Mouse (Mus musculus) CH12.LX (cell line): ENCODE data around the gene Col25a1. TPM values are rescaled to one million over a fixed set of nuclear protein-coding genes. Genes with fewer than 3 reads are reported as not detected.

Experiments
- DNase-seq: peaks from one replicate; pipeline ENCODE4 v3.0.0-alpha.2; 2013; ENCODE audit errors: extremely low read depth
- H3K27ac ChIP-seq: 2 replicates; pipeline ENCODE4 v1.5.1; 2012; ENCODE audit warnings: low read depth, mild to moderate bottlenecking, control low read depth, moderate library complexity; ENCODE audit not compliant: insufficient read depth
- H3K27me3 ChIP-seq: replicated peaks from 2 replicates; pipeline ENCODE3; 2012; ENCODE audit warnings: inconsistent platforms
- H3K36me3 ChIP-seq, 2 experiments: replicated peaks in 1 of 2; 2 replicates each; pipeline versions ENCODE3 to v1.6.1; 2012; ENCODE audit warnings: inconsistent platforms in 1 of 2, low read length in 1 of 2, mild to moderate bottlenecking in 1 of 2, mixed read lengths in 1 of 2, moderate library complexity in 1 of 2; ENCODE audit not compliant: control insufficient read depth in 1 of 2, insufficient read depth in 1 of 2
- H3K4me1 ChIP-seq, 2 experiments: 2 replicates each; pipeline ENCODE4 v1.6.1; 2012; ENCODE audit warnings: inconsistent platforms in 1 of 2, moderate library complexity in 1 of 2; ENCODE audit not compliant: insufficient read depth in 2 of 2, control insufficient read depth in 1 of 2
- H3K4me2 ChIP-seq: 2 replicates; pipeline ENCODE4 v1.6.1; 2012; ENCODE audit warnings: low read depth, mild to moderate bottlenecking, control low read depth; ENCODE audit not compliant: poor library complexity, insufficient read depth, severe bottlenecking
- H3K4me3 ChIP-seq, 3 experiments: fragments of 150-350 bp in 1 of 3; sonication (generic) in 1 of 3; replicated peaks in 1 of 3; 2 replicates each; pipeline versions ENCODE3 to v1.5.1; 2011 to 2012; ENCODE audit warnings: low read depth in 2 of 3, low read length in 2 of 3, mild to moderate bottlenecking in 2 of 3, moderate library complexity in 2 of 3, control low read depth in 1 of 3, improper control_type of control experiment in 1 of 3, inconsistent platforms in 1 of 3, mixed read lengths in 1 of 3; ENCODE audit not compliant: poor library complexity in 1 of 3
- H3K79me2 ChIP-seq: replicated peaks from 2 replicates; pipeline ENCODE4 v1.6.1; 2012; ENCODE audit warnings: mild to moderate bottlenecking, moderate library complexity; ENCODE audit not compliant: control insufficient read depth, poor library complexity, insufficient read depth, severe bottlenecking; ENCODE audit errors: extremely low read depth
- H3K9ac ChIP-seq: 2 replicates; pipeline ENCODE4 v1.6.1; 2012; ENCODE audit warnings: low read depth, mild to moderate bottlenecking, control low read depth, moderate library complexity; ENCODE audit not compliant: insufficient read depth
- H3K9me3 ChIP-seq: replicated peaks from 2 replicates; pipeline ENCODE3; 2012; ENCODE audit warnings: low read length, inconsistent platforms, mixed read lengths
- BHLHE40 ChIP-seq: IDR thresholded peaks from 2 replicates; pipeline ENCODE4 v1.6.1; 2011; ENCODE audit warnings: mild to moderate bottlenecking, low read depth, low read length, improper control_type of control experiment
- CHD1 ChIP-seq: IDR thresholded peaks from 2 replicates; pipeline ENCODE4 v1.6.1; 2012; ENCODE audit warnings: low read depth, low read length, improper control_type of control experiment, inconsistent platforms
- EP300 ChIP-seq: IDR thresholded peaks from 2 replicates; pipeline ENCODE4 v1.6.1; 2011; ENCODE audit warnings: low read length, improper control_type of control experiment
- HCFC1 ChIP-seq: IDR thresholded peaks from 2 replicates; pipeline ENCODE4 v1.6.1; 2012; ENCODE audit warnings: low read depth, mild to moderate bottlenecking, inconsistent platforms, low read length, improper control_type of control experiment
- IRF4 ChIP-seq: IDR thresholded peaks from 2 replicates; pipeline ENCODE4 v1.6.1; 2014; ENCODE audit warnings: low read depth, mild to moderate bottlenecking, inconsistent platforms, low read length, improper control_type of control experiment
- JUN ChIP-seq: IDR thresholded peaks from 2 replicates; pipeline ENCODE4 v1.6.1; 2011; ENCODE audit warnings: low read depth, mild to moderate bottlenecking, low read length, improper control_type of control experiment, moderate library complexity; ENCODE audit not compliant: insufficient read depth
- JUND ChIP-seq: conservative IDR thresholded peaks from 2 replicates; pipeline ENCODE4 v1.6.1; 2011; ENCODE audit warnings: low read depth, low read length, improper control_type of control experiment
- MAX ChIP-seq: IDR thresholded peaks from 2 replicates; pipeline ENCODE4 v1.6.1; 2011; ENCODE audit warnings: low read length, improper control_type of control experiment
- MEF2A ChIP-seq: IDR thresholded peaks from 2 replicates; pipeline ENCODE4 v1.6.1; 2014; ENCODE audit warnings: low read depth, mild to moderate bottlenecking, inconsistent platforms, low read length, improper control_type of control experiment, borderline replicate concordance
- MYC ChIP-seq: IDR thresholded peaks from 2 replicates; pipeline ENCODE4 v1.6.1; 2011; ENCODE audit warnings: low read depth, mild to moderate bottlenecking, improper control_type of control experiment, low read length
- NRF1 ChIP-seq: IDR thresholded peaks from 2 replicates; pipeline ENCODE4 v1.6.1; 2014; ENCODE audit warnings: low read depth, mild to moderate bottlenecking, inconsistent platforms, low read length, improper control_type of control experiment, moderate library complexity
- PAX5 ChIP-seq: IDR thresholded peaks from 2 replicates; pipeline ENCODE4 v1.6.1; 2012; ENCODE audit warnings: low read length, inconsistent platforms, mixed read lengths
- POLR2A ChIP-seq: IDR thresholded peaks from 2 replicates; pipeline ENCODE4 v1.6.1; 2011; ENCODE audit warnings: low read depth, mild to moderate bottlenecking, improper control_type of control experiment, low read length
- POLR2AphosphoS2 ChIP-seq: IDR thresholded peaks from 2 replicates; pipeline ENCODE4 v1.6.1; 2011; ENCODE audit warnings: low read depth, low read length, improper control_type of control experiment
- RAD21 ChIP-seq: IDR thresholded peaks from 2 replicates; pipeline ENCODE4 v1.6.1; 2011; ENCODE audit warnings: low read depth, mild to moderate bottlenecking, low read length, improper control_type of control experiment, moderate library complexity
- RCOR1 ChIP-seq: conservative IDR thresholded peaks from 2 replicates; pipeline ENCODE4 v1.6.1; 2012; ENCODE audit warnings: low read depth, mild to moderate bottlenecking, inconsistent platforms, low read length, improper control_type of control experiment
- SIN3A ChIP-seq: IDR thresholded peaks from 2 replicates; pipeline ENCODE4 v1.6.1; 2012; ENCODE audit warnings: low read length, improper control_type of control experiment, inconsistent platforms
- SMC3 ChIP-seq: IDR thresholded peaks from 2 replicates; pipeline ENCODE4 v1.6.1; 2011; ENCODE audit warnings: low read depth, low read length, improper control_type of control experiment
- TCF12 ChIP-seq: IDR thresholded peaks from 2 replicates; pipeline ENCODE4 v1.6.1; 2014; ENCODE audit warnings: low read depth, mild to moderate bottlenecking, inconsistent platforms, low read length, improper control_type of control experiment
- USF2 ChIP-seq: conservative IDR thresholded peaks from 2 replicates; pipeline ENCODE4 v1.6.1; 2011; ENCODE audit warnings: low read depth, low read length, improper control_type of control experiment
- ZC3H11A ChIP-seq: IDR thresholded peaks from 2 replicates; pipeline ENCODE4 v1.6.1; 2012; ENCODE audit warnings: low read depth, mild to moderate bottlenecking, inconsistent platforms, low read length, improper control_type of control experiment
- ZMIZ1 ChIP-seq: IDR thresholded peaks from 2 replicates; pipeline ENCODE4 v1.6.1; 2012; ENCODE audit warnings: low read depth, mild to moderate bottlenecking, inconsistent platforms, low read length, improper control_type of control experiment
- ZNF384 ChIP-seq: IDR thresholded peaks from 2 replicates; pipeline ENCODE4 v1.6.1; 2012; ENCODE audit warnings: low read depth, low read length, improper control_type of control experiment, inconsistent platforms
- dilution Hi-C: fragments of 300-500 bp; cut with MboI; formaldehyde crosslinking; loops from 2 replicates; pipeline ENCODE4 v1.14.3; 2020; ENCODE audit warnings: low sequenced_read_pairs; ENCODE audit not compliant: extremely low pct_unique_long_range_greater_than_20kb, extremely low pct_ligation_motif_present
- in situ Hi-C: fragments of 300-500 bp; cut with MboI; formaldehyde crosslinking; loops from 3 replicates; pipeline ENCODE4 v1.14.3; 2019; ENCODE audit warnings: low sequenced_read_pairs, low pct_ligation_motif_present, low pct_unique_long_range_greater_than_20kb, mixed read lengths
- polyA plus RNA-seq: library from polyadenylated mRNA; unstranded; fragments of >175 nt; gene quantifications from 2 replicates; pipeline ENCODE4 v1.2.1, GENCODE M21; 2012; ENCODE audit warnings: low read depth; ENCODE audit not compliant: insufficient read length
- total RNA-seq, 2 experiments: library from RNA; depleted of rRNA; stranded (reverse); fragments of 300-350 nt in 1 of 2; fragments of >200 nt in 1 of 2; gene quantifications; 2 replicates each; pipeline ENCODE4 v1.2.3; 2012 to 2014

Gene Col25a1
- total and polyA plus RNA-seq, 3 experiments, result not detected

GRCm38 (mm10) chr3:130104471-130104870, 26.8 kb upstream of the Col25a1 start:
- Histone ChIP-seq H3K4me1 (peaks cover 0 to 7% of the 10 kb centered on the region in 2 experiments; a peak in 1 of 4 replicates), H3K27me3 (no peaks in the 10 kb centered on the region), H3K4me2 (no peak overlapping the region), H3K79me2 (no peaks in the 10 kb centered on the region), H3K27ac (no peak overlapping the region), H3K9me3 (no peaks in the 10 kb centered on the region), H3K9ac (no peak overlapping the region), H3K4me3 (no peak overlapping the region), H3K36me3 (no peaks in the 10 kb centered on the region)
- no peak for TF ChIP-seq MAX
- TF ChIP-seq POLR2AphosphoS2, result no peak
- dilution Hi-C loops, result no loop called here
- in situ Hi-C loops, result loop anchor here (10.0 kb wide), 1 partner anchor 590 kb away; no protein-coding TSS in a partner anchor
- no peak for DNase-seq

GRCm38 (mm10) chr3:130116886-130117285, 14.4 kb upstream of the Col25a1 start:
- Histone ChIP-seq H3K36me3 (no peaks in the 10 kb centered on the region), H3K9ac (no peak overlapping the region), H3K27ac (no peak overlapping the region), H3K4me1 (0 out of 4 replicates have a peak, but pooled peaks cover 0 to 3% of the 10 kb centered on the region in 2 experiments), H3K4me2 (no peak overlapping the region), H3K9me3 (no peaks in the 10 kb centered on the region), H3K79me2 (no peaks in the 10 kb centered on the region), H3K27me3 (no peaks in the 10 kb centered on the region), H3K4me3 (no peak overlapping the region)
- in situ Hi-C loops (no loop called here), dilution Hi-C loops (no loop called here)
- TF ChIP-seq TCF12 (no peak), JUN (no peak), ZMIZ1 (no peak), PAX5 (no peak), MEF2A (no peak)
- no peak for DNase-seq

GRCm38 (mm10) chr3:130127840-130128239, 3.5 kb upstream of the Col25a1 start:
- Histone ChIP-seq H3K27ac (no peak overlapping the region), H3K9me3 (no peaks in the 10 kb centered on the region), H3K4me1 (peaks cover 4 to 7% of the 10 kb centered on the region in 2 experiments; a peak in 3 of 4 replicates), H3K4me3 (no peak overlapping the region), H3K79me2 (no peaks in the 10 kb centered on the region), H3K9ac (no peak overlapping the region), H3K27me3 (no peaks in the 10 kb centered on the region), H3K4me2 (no peak overlapping the region)
- dilution Hi-C loops (no loop called here), in situ Hi-C loops (no loop called here)
- no peak for TF ChIP-seq ZNF384
- no peak for TF ChIP-seq RAD21
- no peak for TF ChIP-seq ZC3H11A
- no peak for TF ChIP-seq CHD1
- no peak for TF ChIP-seq POLR2A
- TF ChIP-seq MEF2A, result no peak
- TF ChIP-seq MYC, result no peak
- TF ChIP-seq MAX, result no peak
- no peak for TF ChIP-seq BHLHE40
- no peak for TF ChIP-seq HCFC1
- no peak for TF ChIP-seq IRF4
- TF ChIP-seq NRF1, result no peak
- TF ChIP-seq SIN3A, result no peak
- TF ChIP-seq SMC3, result no peak
- no peak for TF ChIP-seq JUN
- TF ChIP-seq EP300, result no peak
- TF ChIP-seq ZMIZ1, result no peak
- TF ChIP-seq RCOR1, result no peak
- no peak for TF ChIP-seq USF2
- TF ChIP-seq JUND, result no peak
- TF ChIP-seq, all 38 proteins: peak for 0
- DNase-seq, result no peak
- H3K36me3 ChIP-seq, result no peaks in the 10 kb centered on the region
